Mouse (Mus musculus): ENCODE data around the gene Tmem266. TPM values are rescaled to one million over a fixed set of nuclear protein-coding genes. Genes with fewer than 3 reads are reported as not detected.
A peak's percentile ranks its signal among the peaks of the same experiment; 100 is the strongest.

Gene Tmem266
- total RNA-seq, 2 experiments from 2014 or later, result 2.5 to 2.9 TPM

DNA sequence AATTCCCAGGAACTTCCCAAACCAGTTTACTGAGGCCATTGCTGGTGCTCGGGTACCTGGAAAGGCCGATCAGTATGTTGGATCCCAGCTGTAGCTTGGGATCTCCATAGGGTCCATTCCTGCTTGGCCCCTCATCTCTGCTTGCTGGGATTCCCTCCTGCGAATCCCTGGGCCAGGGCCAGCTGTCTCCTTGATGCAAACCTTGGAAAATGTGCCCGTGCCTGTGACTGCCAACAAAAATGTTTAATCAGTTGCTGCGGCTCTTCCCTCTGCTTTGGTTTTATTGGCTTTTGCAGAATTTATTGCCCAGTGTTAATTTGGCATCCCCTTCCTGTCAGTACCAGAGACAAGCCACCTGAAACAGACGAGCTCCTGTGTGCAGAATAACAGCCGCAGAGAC, 75.6 kb downstream of the Tmem266 start:
- no peak for DNase-seq

DNA sequence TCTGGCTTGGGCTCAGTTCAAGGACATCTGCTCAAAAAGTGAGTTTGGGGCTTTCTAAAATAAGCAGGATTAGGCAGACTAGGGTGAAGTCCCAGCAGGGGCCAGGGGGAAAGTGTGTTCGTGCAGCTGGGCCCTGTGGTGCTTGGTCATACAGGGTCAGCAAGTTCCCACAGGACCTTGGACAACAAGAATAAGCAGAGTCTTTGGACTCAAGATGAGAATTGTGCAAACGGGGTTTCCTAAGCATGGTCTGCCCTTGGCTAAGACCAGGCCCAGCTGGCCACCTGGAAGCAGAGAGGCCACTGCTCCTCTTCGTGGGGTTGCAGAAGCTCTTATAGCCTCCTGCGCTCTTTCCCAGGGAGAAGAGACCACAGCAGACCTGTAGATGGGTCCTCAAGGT, 77.5 kb downstream of the Tmem266 start:
- DNase-seq, result no peak

DNA sequence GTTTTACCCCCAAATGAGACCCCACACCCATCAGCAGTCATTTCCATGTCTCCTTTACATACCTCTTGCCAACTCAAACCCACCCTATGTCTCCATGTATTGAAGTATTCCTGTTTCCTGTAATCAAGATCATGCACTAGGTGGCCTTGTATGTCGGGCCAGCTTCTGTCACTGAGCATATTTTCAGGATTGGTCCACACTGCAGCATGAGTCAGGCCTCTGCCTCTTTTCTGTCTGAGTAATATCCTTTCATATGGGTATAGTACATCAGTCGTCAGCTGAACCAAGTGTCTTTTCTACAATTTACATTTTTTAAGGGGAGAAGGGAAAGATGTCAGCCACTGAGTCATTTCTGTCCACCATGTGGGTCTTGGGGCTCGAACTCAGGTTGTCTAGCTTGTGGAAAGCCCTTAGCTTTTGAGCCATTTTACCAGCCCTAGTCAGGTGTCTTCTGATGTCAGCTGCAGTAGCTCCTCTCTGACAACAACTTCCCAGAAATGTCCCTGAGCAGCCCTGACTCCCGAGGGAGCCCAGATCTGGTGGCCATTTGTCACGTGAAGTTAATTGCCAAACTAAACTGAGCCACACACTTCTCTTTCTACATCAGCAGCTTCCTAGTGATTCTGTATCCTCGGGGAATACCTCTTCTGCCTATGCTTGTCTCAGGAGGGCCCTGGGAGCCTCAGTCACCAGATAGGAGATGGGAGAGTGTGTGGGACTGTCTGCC, 78.4 kb downstream of the Tmem266 start:
- DNase-seq, result no peak

DNA sequence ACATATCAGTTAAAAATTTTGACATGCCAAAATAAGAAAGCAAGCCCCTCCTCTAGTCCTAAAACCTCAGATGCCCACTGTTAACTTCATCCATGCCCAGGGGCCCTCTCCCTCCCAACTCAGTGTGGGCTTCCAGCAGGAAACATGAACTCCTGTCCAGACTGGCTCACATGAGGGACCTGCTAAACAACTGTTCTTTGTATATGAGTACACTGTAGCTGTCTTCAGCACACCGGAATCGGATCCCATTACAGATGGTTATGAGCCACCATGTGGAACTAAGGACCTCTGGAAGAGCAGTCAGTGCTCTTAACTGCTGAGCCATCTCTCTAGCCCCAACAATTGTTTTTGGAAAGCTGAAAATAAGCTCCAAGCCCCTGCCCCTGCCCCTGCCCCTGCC, 80.1 kb downstream of the Tmem266 start:
- DNase-seq, result no peak

DNA sequence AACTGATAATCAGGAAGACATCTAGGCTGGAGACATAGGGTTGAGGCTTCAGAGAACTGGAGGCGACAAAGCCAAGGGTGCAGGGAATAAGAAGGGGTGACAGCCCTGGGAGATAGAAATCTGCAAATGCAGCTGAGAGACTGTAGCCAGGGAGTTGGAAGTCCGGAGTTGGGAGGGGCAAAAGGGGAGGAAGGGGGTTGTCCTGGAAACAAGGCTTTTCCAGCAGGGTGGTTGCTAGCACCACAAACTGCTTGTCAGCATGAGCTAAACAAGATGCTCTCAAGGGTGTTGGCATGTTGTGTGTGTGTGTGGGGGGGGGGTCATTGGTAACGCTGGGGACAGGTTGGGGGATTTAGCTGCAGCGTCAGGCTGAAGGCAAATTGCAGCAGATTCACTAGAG, 82.1 kb downstream of the Tmem266 start:
- no peak for DNase-seq

DNA sequence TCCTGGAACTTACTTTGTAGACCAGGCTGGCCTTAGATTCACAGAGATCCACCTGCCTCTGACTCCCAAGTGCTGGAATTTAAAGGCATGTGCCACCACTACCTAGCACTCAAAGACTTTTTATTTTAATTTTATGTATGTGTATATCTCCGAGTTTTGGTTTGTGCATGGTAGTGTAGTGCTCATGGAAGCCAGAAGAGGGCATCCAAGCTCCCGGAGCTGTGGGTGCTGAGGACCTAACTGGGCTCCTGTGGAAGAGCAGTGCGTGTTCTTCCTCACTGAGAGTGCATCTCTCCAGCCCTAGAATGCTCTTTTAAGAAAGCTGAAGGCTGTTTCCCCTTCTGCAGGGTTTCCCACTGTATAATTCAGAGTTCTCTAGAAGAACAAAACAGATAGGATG, 83.1 kb downstream of the Tmem266 start:
- DNase-seq, result no peak

DNA sequence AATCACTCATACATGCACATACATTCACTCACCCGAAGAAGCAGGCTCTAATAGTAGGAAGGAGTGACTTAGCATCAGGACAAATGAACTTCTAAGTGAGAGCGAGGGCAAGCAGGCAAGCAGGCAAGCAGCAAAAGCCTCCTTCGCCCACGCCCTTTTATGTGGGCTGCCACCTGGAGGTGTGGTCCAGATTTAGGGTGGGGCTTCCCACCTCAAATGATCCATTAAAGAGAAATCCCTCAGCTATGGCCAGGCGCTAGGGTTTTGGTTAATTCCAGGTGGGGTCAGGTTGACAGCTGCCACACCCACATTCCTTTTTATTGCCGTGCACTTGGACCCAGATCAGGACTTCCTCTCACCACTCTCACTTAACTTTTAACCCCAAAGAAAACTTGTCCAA, 83.7 kb downstream of the Tmem266 start:
- DNase-seq, result no peak

DNA sequence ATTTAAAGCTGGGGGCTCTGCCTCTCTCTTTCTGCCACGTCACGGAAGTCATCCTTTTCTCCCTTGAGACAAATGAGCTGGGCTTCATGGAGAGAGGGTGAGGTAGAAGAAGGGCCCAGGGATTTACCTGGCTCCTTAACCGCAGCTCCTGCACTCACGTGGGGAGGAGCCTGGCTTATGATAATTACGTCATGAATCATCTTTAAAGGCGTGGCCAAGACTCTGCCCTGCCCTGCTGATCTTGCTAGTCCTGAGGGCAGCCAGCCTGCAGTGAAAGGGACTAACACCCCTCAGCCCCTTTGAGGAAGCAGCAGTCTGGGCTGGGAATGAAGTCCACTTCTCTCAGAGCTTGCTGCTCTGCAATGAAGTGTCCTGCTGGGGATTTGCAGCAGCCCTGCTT, 84.4 kb downstream of the Tmem266 start:
- DNase-seq, result no peak

DNA sequence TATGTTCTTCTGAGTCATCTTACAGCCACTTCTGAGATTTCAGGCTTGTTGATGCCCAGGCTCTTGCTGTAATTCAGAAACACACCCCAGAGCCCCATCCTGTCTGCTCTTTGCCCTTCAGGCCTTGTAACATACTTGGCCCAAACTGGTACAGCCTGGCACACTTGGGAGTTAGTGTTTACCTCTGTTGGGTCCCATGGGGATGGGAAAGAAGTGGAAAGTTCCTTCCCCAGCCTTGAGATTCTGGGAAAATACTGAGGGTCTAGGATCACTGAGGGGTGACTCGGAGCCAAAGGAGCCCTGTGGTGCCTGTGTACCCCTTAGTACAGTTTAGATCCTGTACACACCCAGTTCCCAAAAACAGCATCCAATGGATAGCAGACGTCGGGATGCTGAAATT, 95.1 kb downstream of the Tmem266 start:
- DNase-seq, result peak in 1 of 2 experiments; percentile 6

DNA sequence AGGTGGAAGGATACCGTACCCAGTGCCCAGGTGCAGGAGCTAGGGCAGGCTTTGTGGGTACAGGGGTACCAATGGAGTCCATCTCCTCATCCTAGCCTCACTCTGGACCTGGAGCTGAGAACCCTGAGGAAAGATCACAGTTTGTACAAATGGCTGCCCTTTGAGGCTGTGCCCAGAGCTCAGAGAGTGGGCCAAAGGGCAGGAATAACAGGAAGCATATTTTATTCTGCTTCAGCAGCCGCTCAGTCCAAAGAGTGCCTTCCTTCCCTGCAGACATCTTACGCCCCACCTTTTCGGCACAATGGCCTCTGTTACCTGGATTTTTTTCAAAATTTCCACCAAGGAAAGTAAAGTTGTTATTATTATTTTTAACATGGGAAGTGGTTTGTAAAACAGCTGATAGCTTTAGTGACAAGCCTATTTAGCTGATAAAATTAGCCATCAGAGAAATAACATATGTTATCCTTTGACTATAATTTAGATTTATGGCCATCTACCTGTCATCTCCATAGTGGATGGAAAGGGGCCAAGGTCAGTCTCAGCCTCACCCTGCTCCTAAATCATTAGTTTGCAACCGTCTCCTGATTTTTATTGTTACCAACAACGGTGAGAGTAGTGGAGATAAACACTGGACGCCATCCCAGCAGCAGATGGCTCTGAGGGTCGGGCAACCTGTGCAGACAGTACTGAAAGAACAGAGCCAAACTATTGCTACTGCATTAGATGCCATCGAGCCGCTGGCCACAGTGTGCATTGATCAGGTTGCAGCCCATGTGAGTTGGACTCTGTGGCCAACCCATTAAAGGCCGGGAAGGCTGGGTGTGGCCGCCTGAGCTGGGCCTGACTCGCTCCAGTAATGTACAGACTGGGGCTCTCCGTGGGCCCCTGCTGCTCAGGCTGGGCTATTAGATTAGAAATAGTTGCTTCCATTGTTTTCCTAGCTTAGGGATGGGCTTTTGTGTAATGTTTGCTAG, 97.0 kb downstream of the Tmem266 start:
- DNase-seq, result no peak

DNA sequence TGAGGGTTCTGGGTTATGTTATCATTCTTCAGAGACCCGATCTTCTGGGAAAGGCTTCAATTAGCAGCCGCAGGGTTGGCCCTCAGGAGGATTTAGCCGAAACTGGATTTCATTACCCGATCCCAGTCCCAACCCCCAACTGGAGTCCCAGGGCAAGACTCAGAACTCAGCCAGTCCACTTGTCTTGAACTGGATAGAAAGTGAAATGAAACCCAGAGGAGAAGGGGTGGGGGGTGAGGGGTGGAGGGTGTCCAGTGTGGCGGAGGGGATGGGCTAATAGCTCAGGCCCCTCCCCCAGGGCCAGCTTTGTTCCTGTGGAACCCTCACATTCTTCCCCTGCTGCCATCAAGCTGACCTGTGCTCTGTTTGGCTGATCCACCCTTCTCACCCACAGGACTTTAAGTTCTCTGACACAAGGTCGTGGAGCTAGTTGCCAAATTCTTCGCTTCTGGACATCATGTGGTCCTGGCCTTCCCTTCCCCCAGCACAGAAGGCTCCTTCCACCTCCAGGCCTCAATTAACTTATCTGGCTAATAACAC, 98.6 kb downstream of the Tmem266 start:
- DNase-seq, result peak in 1 of 2 experiments; percentile 38

DNA sequence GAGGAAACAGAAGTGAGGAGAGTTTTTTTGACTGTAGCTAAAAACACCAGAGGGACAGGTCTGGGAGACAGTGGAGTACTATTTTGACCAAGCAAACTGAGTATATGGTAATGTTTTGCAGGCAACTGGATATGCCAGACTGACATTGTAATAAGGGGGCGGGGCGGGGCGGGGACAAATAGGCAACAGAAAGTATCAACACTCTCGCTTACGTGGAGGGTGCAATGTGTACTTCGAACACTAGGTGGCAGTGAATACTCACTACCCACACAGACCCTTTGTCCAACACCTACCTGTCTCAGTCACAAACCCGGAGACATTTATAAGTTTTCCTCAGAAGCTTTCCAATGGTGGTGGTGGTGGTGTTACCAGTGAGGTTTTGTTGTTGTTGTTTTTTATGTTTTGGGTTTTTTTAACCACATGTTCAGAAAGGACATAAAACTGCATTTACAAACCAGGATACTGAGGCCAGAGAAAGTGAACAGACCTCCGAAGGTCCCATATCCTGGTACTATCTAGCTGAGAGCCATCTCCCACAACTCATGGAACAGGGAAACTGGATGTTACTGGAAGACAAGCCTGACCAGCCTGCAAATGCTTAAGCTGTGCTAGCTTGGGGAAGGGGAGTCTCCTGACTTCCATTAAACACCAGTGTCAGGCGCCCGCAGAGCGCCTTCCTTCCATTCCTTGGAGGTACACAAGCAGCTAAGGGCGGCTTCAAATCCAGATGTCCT, 102.7 kb downstream of the Tmem266 start:
- DNase-seq, result peak; percentile 70 to 77

DNA sequence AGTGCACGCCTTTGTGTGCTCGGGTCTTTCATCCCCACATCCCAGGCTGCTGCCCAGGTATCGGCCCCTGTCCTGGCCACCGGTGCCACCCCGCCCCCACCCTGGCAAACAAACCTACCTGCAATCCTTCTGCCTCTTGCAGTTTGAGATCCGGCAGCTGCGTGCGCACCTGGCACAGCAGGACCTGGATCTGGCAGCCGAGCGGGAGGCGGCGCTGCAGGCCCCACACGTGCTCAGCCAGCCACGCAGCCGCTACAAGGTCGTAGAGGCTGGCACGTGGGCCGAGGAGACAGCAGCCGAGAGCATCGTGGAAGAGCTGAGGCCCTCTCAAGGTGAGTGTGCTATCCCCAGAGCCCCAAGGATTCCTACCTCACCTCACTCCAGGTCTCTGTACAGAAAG, 103.4 kb downstream of the Tmem266 start:
- no peak for DNase-seq

DNA sequence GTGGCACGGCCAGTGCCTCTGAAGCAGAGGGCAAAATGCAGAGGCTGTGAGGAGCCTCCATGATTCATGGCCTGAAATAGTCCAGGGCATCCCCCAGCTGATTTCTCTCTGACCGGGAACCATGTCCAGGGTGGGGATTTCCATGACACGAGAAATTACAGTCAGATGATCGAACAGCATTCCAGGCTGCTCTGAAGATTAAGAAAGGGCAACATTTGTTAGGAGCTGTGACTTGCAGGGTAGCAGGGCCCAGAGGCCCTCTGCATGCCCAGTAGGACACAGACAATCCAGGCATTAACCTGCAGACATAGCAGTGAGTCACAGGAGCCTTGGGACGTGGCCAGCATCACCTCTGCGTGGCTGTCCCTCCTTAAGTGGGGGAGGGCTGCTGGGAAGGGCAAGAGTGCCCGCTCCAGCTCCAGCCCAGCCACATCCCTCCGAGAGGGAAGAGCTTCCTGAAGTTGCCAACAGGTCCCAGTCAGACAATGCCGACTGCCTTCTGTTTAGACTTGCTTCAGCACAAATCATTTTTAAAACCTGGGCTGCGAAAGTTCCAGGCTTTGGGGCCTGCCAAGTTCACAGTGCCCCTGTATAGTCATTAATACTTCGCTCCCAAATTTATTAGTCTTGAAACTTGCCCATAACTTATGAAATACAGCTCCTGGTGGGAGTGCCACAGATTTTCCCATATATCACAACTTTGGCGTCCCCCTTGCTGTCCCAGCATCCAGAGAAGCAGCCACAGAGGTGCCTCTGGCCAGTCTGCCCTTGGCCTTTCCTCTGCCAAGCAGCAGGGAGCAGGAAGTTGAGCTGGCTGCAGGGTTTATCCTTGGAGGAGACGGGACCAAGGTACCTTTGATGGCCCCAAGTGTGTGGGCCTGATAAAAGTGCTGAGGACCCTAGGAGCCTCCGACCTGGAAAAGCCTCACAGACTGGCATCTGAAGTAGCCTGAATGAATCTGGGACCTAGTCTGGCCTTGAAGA, 105.9 kb downstream of the Tmem266 start:
- DNase-seq, result no peak

DNA sequence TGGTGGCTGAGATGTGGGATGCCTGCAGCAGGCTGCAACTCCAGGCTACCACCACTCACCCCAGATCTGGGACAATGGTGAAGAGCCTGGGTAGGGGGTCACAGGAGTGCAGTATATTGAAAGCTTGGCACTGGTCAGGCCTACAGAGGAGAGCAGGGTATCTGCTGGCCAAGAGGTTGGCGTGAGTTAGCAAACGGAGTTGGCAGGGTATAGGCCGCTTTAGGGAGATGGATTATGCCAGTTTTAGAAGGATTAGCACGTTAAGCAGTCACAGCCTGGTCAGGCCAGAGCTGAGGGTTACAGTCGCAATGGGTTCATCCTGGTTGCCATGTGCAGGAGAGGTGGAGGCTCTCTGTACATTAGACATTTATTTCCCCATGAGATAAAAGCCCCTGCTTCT, 107.2 kb downstream of the Tmem266 start:
- no peak for DNase-seq

DNA sequence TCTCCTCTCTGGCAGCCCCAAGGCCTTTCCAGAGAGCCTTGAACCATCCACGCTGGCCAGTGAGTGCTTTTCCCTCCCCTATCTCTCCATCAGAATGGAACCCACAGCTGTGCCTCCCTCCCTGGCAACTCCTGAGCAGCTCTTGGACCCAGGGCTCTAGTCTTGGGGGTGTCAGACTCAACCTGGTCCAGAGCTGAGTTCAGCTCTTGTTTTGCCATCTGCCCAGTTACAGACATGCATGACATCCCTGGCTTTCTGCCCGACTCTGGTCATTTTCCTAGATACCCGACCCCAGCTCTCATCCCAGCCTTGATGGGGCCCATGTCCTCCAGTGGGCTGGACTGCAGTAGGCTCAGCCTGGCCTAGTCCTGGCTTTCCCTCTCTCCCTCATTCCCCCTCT, 111.7 kb downstream of the Tmem266 start:
- no peak for DNase-seq

DNA sequence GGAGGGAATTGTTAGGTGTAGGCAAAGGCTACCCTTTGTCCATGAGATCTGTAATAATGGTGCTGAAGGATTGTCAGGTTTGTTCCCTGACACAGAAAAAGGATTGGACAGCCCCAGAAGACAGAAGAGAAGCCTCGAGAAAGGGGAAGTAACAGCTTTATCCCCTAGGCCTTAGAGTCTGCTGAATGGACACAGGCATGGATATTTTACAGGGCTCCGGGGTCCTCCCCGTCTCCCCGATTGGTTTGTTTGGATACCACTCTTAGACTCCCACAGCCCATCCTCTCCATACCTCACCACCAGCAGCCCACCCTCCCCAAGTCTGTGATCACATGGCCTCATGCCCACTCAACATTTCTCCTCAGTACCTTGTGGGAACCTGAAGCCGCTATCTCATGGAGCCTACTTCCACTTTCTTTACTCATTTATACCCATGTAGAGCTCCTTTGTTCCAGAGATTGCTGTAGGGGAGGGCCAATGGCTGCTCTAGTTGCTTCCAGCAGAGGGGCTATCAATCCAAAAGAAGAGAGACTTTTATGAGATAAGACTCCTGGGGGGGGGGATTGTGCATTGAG, 112.6 kb downstream of the Tmem266 start:
- no peak for DNase-seq

DNA sequence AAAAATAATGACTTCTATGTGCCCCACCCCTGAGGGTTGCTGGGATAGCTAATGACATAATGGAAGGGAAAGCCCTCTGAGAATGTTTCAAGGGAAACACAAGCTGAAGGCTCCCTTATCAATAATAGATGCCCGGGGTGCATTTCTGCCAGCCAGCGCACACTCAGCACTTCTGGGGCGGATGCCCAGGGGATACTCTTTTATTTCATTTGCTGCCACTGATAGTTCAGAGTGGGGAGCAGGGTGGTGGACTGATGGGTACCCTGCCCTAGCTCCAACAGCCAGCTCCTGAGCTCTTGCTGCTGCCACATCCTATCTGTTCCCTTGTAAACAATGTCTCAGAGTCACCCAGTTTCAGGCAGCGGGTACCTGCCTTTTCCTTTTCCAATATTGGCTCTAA, 120.8 kb downstream of the Tmem266 start:
- DNase-seq, result no peak

DNA sequence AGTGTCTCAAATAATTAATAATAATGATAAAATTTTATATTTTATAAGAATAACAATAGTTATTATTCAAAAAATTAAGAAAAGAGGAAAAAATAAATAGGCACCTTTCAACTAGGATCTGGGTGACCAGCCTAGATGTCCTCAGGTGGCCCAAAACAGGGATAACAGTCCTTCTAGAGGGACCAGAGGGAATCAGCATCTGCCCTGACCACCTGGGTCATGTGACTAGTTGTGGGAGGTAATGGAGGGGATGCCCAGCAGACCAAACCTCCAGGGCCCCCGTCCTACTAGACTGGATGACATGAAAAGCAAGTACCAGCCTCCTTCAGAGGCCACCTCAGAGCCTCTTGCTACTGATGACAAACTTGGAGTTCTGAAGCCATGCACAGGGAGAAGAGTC, 122.4 kb downstream of the Tmem266 start:
- DNase-seq, result no peak

DNA sequence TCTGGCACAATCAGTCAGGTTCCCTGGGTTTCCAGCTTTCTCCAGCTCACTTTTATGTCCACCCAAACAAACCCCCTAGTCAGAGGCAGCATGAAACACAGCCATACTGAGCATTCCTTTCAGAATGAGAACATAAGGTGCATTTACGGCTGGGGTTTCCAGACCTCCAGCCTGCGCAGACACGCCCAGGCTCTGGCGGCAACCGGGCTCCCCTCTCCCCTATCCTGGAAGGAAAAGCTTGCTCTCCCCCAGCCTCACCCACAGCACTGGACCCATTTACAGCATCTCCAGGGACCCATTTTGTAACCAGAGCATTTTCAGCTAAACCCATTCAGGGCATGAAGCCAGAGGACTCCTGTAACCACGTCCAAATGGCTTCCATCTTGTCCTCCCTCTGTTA, 123.3 kb downstream of the Tmem266 start:
- DNase-seq, result no peak

DNA sequence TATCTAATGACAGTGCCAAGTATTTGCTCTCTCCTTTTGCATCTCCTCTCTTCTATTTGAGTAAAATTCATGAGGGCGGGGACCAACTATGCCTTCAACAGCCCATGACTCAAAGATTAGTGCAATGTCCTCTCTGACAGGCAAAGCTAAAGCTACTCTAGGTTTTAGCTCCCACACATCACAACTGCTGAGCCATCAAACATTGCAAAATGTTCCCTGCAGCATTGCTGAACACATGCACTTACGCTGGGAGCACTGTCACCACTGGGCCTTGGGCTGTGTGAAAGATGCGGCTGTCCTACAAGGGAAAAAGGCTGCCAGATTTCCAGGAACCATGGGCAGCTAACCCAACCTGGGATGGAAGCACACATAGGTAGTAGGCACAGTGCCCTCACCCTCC, 124.7 kb downstream of the Tmem266 start:
- no peak for DNase-seq

Measured in heart, adult 18-20 months (tissue).